Mouse (Mus musculus) stomach, postnatal 0 days (tissue): ENCODE data around the gene Eml1. TPM values are rescaled to one million over a fixed set of nuclear protein-coding genes. Genes with fewer than 3 reads are reported as not detected.

Experiments
- ATAC-seq: fragments of 200-750 bp; cut with Nextera tagmentation; 2 replicates; pipeline ENCODE4 v1.8.0; 2017; ENCODE audit not compliant: low FRiP score, low TSS enrichment
- DNase-seq: peaks from one replicate; pipeline ENCODE4 v3.0.0-alpha.2; 2016; ENCODE audit warnings: low spot score
- H3K27ac ChIP-seq: fragments of 300-500 bp; sonication (generic); replicated peaks from 2 replicates; pipeline ENCODE4 v1.5.1; 2014; ENCODE audit warnings: mild to moderate bottlenecking, control low read depth
- H3K27me3 ChIP-seq: fragments of 300-500 bp; sonication (generic); 2 replicates; pipeline ENCODE4 v1.6.1; 2014; ENCODE audit warnings: low read length; ENCODE audit not compliant: control insufficient read depth, insufficient read depth
- H3K36me3 ChIP-seq: fragments of 300-500 bp; sonication (generic); 2 replicates; pipeline ENCODE4 v1.6.1; 2014; ENCODE audit warnings: low read length, mixed read lengths; ENCODE audit not compliant: control insufficient read depth, insufficient read depth
- H3K4me1 ChIP-seq: fragments of 300-500 bp; sonication (generic); replicated peaks from 2 replicates; pipeline ENCODE4 v1.6.1; 2014; ENCODE audit warnings: antibody characterized with exemption; ENCODE audit not compliant: control insufficient read depth, insufficient read depth
- H3K4me2 ChIP-seq: fragments of 300-500 bp; sonication (generic); replicated peaks from 2 replicates; pipeline ENCODE4 v1.6.1; 2014; ENCODE audit warnings: low read depth, mild to moderate bottlenecking, control low read depth, moderate library complexity
- H3K4me3 ChIP-seq: fragments of 300-500 bp; sonication (generic); 2 replicates; pipeline ENCODE4 v1.5.1; 2014; ENCODE audit warnings: low read depth, low read length, control low read depth
- H3K9ac ChIP-seq: fragments of 300-500 bp; sonication (generic); 2 replicates; pipeline ENCODE4 v1.6.1; 2014; ENCODE audit warnings: mild to moderate bottlenecking, low read length, control low read depth, mixed read lengths
- H3K9me3 ChIP-seq: fragments of 300-500 bp; sonication (generic); 2 replicates; pipeline ENCODE4 v1.6.1; 2016; ENCODE audit warnings: low read length; ENCODE audit not compliant: control insufficient read depth
- CTCF ChIP-seq: IDR thresholded peaks from 2 replicates; pipeline ENCODE4 v1.5.1; 2016; ENCODE audit warnings: antibody characterized with exemption, low read depth, mild to moderate bottlenecking, moderate library complexity
- EP300 ChIP-seq: optimal IDR thresholded peaks from 2 replicates; pipeline ENCODE3; 2016; ENCODE audit warnings: antibody characterized with exemption
- WGBS: fragments of 180-500 bp; shearing (Covaris S2); extraction: QIAGEN DNeasy Blood & Tissue Kit; methylation state at CpG from one replicate; pipeline ENCODE4 v1.1.7; 2014; 5-methylcytosine and 5-hydroxymethylcytosine counted together
- polyA plus RNA-seq: library from polyadenylated mRNA; unstranded; fragments of >200 nt; fragmentation: Nextera tagmentation; extraction: Ambion mirVana; gene quantifications from 2 replicates; pipeline ENCODE4 v1.2.1, GENCODE M21; 2015

The Eml1 gene
- polyA plus RNA-seq, 1 experiment from 2014 or later: 53.8 TPM

- Histone ChIP-seq H3K4me1 (no peaks in the 10 kb centered on the region), H3K4me3 (peak overlapping the region; percentile 60), H3K9ac (peak overlapping the region; percentile 54), H3K4me2 (peak overlapping the region; percentile 98), H3K36me3 (no peaks in the 10 kb centered on the region), H3K9me3 (no peaks in the 10 kb centered on the region), H3K27ac (no peak overlapping the region), H3K27me3 (no peaks in the 10 kb centered on the region)
- 2% methylated on average over 32 of the region's 32 CpGs for WGBS
- ATAC-seq (no peak), DNase-seq (no peak)
- no peak for TF ChIP-seq CTCF
- TF ChIP-seq EP300: no peak
Observed at GRCm38 (mm10) chr12:108334529-108334928, 36.2 kb upstream of the Eml1 start.

GRCm38 (mm10) chr12:108338572-108339190 is 32.1 kb upstream of the Eml1 start:
- peak; percentile 88 for TF ChIP-seq CTCF
- TF ChIP-seq EP300: no peak
- no peaks in the 10 kb centered on the region for H3K36me3 ChIP-seq
- no peak overlapping the region for H3K4me3 ChIP-seq
- H3K9me3 ChIP-seq: no peaks in the 10 kb centered on the region
- H3K4me2 ChIP-seq: no peak overlapping the region
- no peaks in the 10 kb centered on the region for H3K4me1 ChIP-seq
- H3K9ac ChIP-seq: no peak overlapping the region
- no peak for ATAC-seq
- WGBS: 26% methylated on average over 14 of the region's 14 CpGs
- no peaks in the 10 kb centered on the region for H3K27me3 ChIP-seq
- no peak overlapping the region for H3K27ac ChIP-seq
- DNase-seq: peak; percentile 73

- WGBS: 71% methylated on average over 8 of the region's 8 CpGs
- H3K36me3 ChIP-seq: no peaks in the 10 kb centered on the region
- H3K4me2 ChIP-seq: no peak overlapping the region
- H3K9me3 ChIP-seq: no peaks in the 10 kb centered on the region
- TF ChIP-seq CTCF (no peak), EP300 (no peak)
- peaks cover under 1% of the 10 kb centered on the region; the same call in 1 of the 2 replicates for H3K27me3 ChIP-seq
- peak; percentile 87 for ATAC-seq
- H3K9ac ChIP-seq: no peak overlapping the region
- H3K4me3 ChIP-seq: no peak overlapping the region
- no peak overlapping the region for H3K27ac ChIP-seq
- DNase-seq: peak; percentile 46
- H3K4me1 ChIP-seq: no peaks in the 10 kb centered on the region
Observed at GRCm38 (mm10) chr12:108348151-108348550, 22.6 kb upstream of the Eml1 start.

- Histone ChIP-seq H3K4me2 (no peak overlapping the region), H3K27ac (no peak overlapping the region), H3K27me3 (peaks cover 3% of the 10 kb centered on the region; the same call in 1 of the 2 replicates), H3K4me1 (no peaks in the 10 kb centered on the region), H3K36me3 (no peaks in the 10 kb centered on the region), H3K4me3 (no peak overlapping the region), H3K9ac (no peak overlapping the region), H3K9me3 (no peaks in the 10 kb centered on the region)
- no peak for DNase-seq
- TF ChIP-seq CTCF: no peak
- TF ChIP-seq EP300: no peak
- no peak for ATAC-seq
- 57% methylated on average over 5 of the region's 5 CpGs for WGBS
Observed at GRCm38 (mm10) chr12:108349026-108349425, 21.7 kb upstream of the Eml1 start.

- Histone ChIP-seq H3K4me3 (no peak overlapping the region), H3K27me3 (peaks cover 3% of the 10 kb centered on the region; the same call in 1 of the 2 replicates)
Observed at GRCm38 (mm10) chr12:108350931-108351330, 19.8 kb upstream of the Eml1 start.

GRCm38 (mm10) chr12:108352371-108353136 is 18.2 kb upstream of the Eml1 start:
- Histone ChIP-seq H3K27me3 (peaks cover 3% of the 10 kb centered on the region; the same call in 1 of the 2 replicates), H3K9me3 (no peaks in the 10 kb centered on the region), H3K4me1 (no peaks in the 10 kb centered on the region), H3K36me3 (no peaks in the 10 kb centered on the region), H3K9ac (no peak overlapping the region; the same call in 1 of the 2 replicates), H3K27ac (no peak overlapping the region), H3K4me2 (peak overlapping the region; percentile 44), H3K4me3 (peak overlapping the region; percentile 29)
- TF ChIP-seq CTCF (no peak), EP300 (no peak)
- ATAC-seq (no peak), DNase-seq (no peak)
- WGBS: 11% methylated on average over 35 of the region's 35 CpGs

More at GRCm38 (mm10) chr12:108350931-108351330, 19.8 kb upstream of the Eml1 start:
- Histone ChIP-seq H3K4me2 (no peak overlapping the region), H3K9ac (no peak overlapping the region), H3K4me1 (no peaks in the 10 kb centered on the region), H3K27ac (no peak overlapping the region), H3K9me3 (no peaks in the 10 kb centered on the region), H3K36me3 (no peaks in the 10 kb centered on the region)
- DNase-seq: no peak
- TF ChIP-seq CTCF (no peak), EP300 (no peak)
- 85% methylated on average over 10 of the region's 10 CpGs for WGBS
- ATAC-seq: no peak
